Mouse (Mus musculus): ENCODE results near the gene Gm10715.
"Not testable (repeated sequence)": the region's sequence is repeated elsewhere in the genome, so short reads cannot be mapped to it uniquely, and the experiment has no call there.

DNA sequence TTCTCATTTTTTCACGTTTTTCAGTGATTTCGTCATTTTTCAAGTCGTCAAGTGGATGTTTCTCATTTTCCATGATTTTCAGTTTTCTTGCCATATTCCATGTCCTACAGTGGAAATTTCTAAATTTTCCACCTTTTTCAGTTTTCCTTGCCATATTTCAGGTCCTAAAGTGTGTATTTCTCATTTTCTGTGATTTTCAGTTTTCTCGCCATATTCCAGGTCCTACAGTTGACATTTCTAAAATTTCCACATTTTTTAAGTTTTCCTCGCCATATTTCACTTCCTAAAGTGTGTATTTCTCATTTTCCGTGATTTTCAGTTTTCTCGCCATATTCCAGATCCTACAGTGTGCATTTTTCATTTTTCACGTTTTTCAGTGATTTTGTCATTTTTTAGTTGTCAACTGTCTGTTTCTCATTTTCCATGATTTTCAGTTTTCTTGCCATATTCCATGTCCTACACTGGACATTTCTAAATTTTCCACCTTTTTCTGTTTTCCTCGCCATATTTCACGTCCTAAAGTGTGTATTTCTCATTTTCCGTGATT lies 23.9 kb upstream of the Gm10715 start, which contains the start of gene Gm10721:
- not testable (repeated sequence) for TF ChIP-seq GATA1 (IDR thresholded peaks at IDR 0.05; ENCODE audit: borderline replicate concordance, low read length); FLI1 (IDR thresholded peaks at IDR 0.05; ENCODE audit: low read length)

Data from megakaryocyte, embryonic 14.5 days (primary cell).